Mouse (Mus musculus) adrenal gland, adult 2 months (tissue): ENCODE measurements at regions not wholly inside any gene's neighbourhood (a gene's known extent, or its start where the extent isn't known, plus 50 kb on each side); places are given as distances from the start of the nearest gene placed in this dataset.

Source experiments
- DNase-seq: peaks from one replicate; pipeline ENCODE4 v3.0.0; 2021

- no peak for DNase-seq
Observed at GRCm38 (mm10) chr1:76322943-76323559, 777.0 kb downstream of the Slc4a3 start.

- DNase-seq, result no peak
Observed at GRCm38 (mm10) chr1:76323592-76323991, 777.5 kb downstream of the Slc4a3 start.

GRCm38 (mm10) chr1:76336011-76336410, 789.9 kb downstream of the Slc4a3 start:
- no peak for DNase-seq

- DNase-seq, result no peak
Observed at GRCm38 (mm10) chr1:76362106-76362505, 816.0 kb downstream of the Slc4a3 start.

- DNase-seq, result peak; percentile 68
Observed at GRCm38 (mm10) chr1:76373931-76374330, 827.9 kb downstream of the Slc4a3 start.

- no peak for DNase-seq
Observed at GRCm38 (mm10) chr1:76378154-76378553, 832.1 kb downstream of the Slc4a3 start.

- DNase-seq, result no peak
Observed at GRCm38 (mm10) chr1:76392536-76392935, 846.5 kb downstream of the Slc4a3 start.

GRCm38 (mm10) chr1:76394038-76394437, 848.0 kb downstream of the Slc4a3 start:
- no peak for DNase-seq

GRCm38 (mm10) chr1:76402854-76403253, 856.8 kb downstream of the Slc4a3 start:
- DNase-seq, result no peak

GRCm38 (mm10) chr1:76404003-76404402, 857.9 kb downstream of the Slc4a3 start:
- DNase-seq, result no peak

GRCm38 (mm10) chr1:76410813-76411212, 864.7 kb downstream of the Slc4a3 start:
- DNase-seq, result no peak

- no peak for DNase-seq
Observed at GRCm38 (mm10) chr1:76420525-76420924, 874.5 kb downstream of the Slc4a3 start.

- no peak for DNase-seq
Observed at GRCm38 (mm10) chr1:76427439-76427838, 881.4 kb downstream of the Slc4a3 start.

GRCm38 (mm10) chr1:76430041-76430610, 884.1 kb downstream of the Slc4a3 start:
- no peak for DNase-seq

GRCm38 (mm10) chr1:76433481-76433941, 887.4 kb downstream of the Slc4a3 start:
- no peak for DNase-seq

- peak; percentile 70 for DNase-seq
Observed at GRCm38 (mm10) chr1:76450539-76451214, 904.6 kb downstream of the Slc4a3 start.

- DNase-seq, result no peak
Observed at GRCm38 (mm10) chr1:76453160-76453710, 907.2 kb downstream of the Slc4a3 start.

- no peak for DNase-seq
Observed at GRCm38 (mm10) chr1:76466562-76466961, 920.5 kb downstream of the Slc4a3 start.

- no peak for DNase-seq
Observed at GRCm38 (mm10) chr1:76484193-76484592, 938.1 kb downstream of the Slc4a3 start.

- DNase-seq, result no peak
Observed at GRCm38 (mm10) chr1:76487481-76487880, 941.4 kb downstream of the Slc4a3 start.

GRCm38 (mm10) chr1:76489681-76490492, 943.8 kb downstream of the Slc4a3 start:
- DNase-seq, result no peak

GRCm38 (mm10) chr1:76490719-76491118, 944.7 kb downstream of the Slc4a3 start:
- DNase-seq, result peak; percentile 42
